Mouse (Mus musculus) kidney, adult 2 months (tissue): ENCODE data around the gene Slc39a11.

Experiments used
- CTCF ChIP-seq: fragments of 200-500 bp; conservative IDR thresholded peaks from 2 replicates; pipeline ENCODE4 v1.5.1; 2011; ENCODE audit warnings: low read depth, mild to moderate bottlenecking, control low read depth, low read length, moderate library complexity, mixed read lengths; ENCODE audit not compliant: insufficient read depth, insufficient read length
- POLR2A ChIP-seq: fragments of 200-500 bp; IDR thresholded peaks from one replicate; pipeline ENCODE4 v1.6.1; 2011; ENCODE audit warnings: low read depth, low read length, control low read depth

- no peak for TF ChIP-seq CTCF
- no peak for TF ChIP-seq POLR2A
Measured at GRCm38 (mm10) chr11:113366257-113367030, 283.4 kb downstream of the Slc39a11 start.
